Mouse (Mus musculus) liver, embryonic 16.5 days (tissue): ENCODE measurements at regions not wholly inside any gene's neighbourhood (a gene's known extent, or its start where the extent isn't known, plus 50 kb on each side); places are given as distances from the start of the nearest gene placed in this dataset.
A peak's percentile ranks its signal among the peaks of the same experiment; 100 is the strongest.

ENCODE experiments used
- ATAC-seq: fragments of 200-750 bp; cut with Nextera tagmentation; 2 replicates; pipeline ENCODE4 v1.8.0; 2017; ENCODE audit warnings: low read depth, mild to moderate bottlenecking, moderate number of reproducible peaks, moderate library complexity
- H3K27ac ChIP-seq: fragments of 300-500 bp; sonication (generic); 2 replicates; pipeline ENCODE4 v1.5.1; 2014; ENCODE audit warnings: mild to moderate bottlenecking, low read length
- H3K27me3 ChIP-seq: fragments of 300-500 bp; sonication (generic); 2 replicates; pipeline ENCODE4 v1.6.1; 2014; ENCODE audit warnings: low read depth, low read length, mixed read lengths; ENCODE audit not compliant: control insufficient read depth, insufficient read depth
- H3K36me3 ChIP-seq: fragments of 300-500 bp; sonication (generic); 2 replicates; pipeline ENCODE4 v1.6.1; 2014; ENCODE audit warnings: mild to moderate bottlenecking; ENCODE audit not compliant: control insufficient read depth, insufficient read depth
- H3K4me1 ChIP-seq: fragments of 300-500 bp; sonication (generic); 2 replicates; pipeline ENCODE4 v1.6.1; 2014; ENCODE audit warnings: low read depth, low read length, mixed read lengths; ENCODE audit not compliant: control insufficient read depth
- H3K4me2 ChIP-seq: fragments of 300-500 bp; sonication (generic); 2 replicates; pipeline ENCODE4 v1.6.1; 2014; ENCODE audit warnings: low read depth, low read length, mixed read lengths
- H3K4me3 ChIP-seq: fragments of 300-500 bp; sonication (generic); 2 replicates; pipeline ENCODE4 v1.5.1; 2014; ENCODE audit warnings: low read depth, mild to moderate bottlenecking, low read length
- H3K9ac ChIP-seq: fragments of 300-500 bp; sonication (generic); 2 replicates; pipeline ENCODE4 v1.6.1; 2014; ENCODE audit warnings: low read depth, low read length
- H3K9me3 ChIP-seq: fragments of 300-500 bp; sonication (generic); replicated peaks from 2 replicates; pipeline ENCODE4 v1.6.1; 2016; ENCODE audit warnings: low read length; ENCODE audit not compliant: control insufficient read depth
- WGBS: fragments of 180-500 bp; shearing (Covaris S2); extraction: QIAGEN DNeasy Blood & Tissue Kit; methylation state at CpG from one replicate; pipeline ENCODE4 v1.1.7; 2014; ENCODE audit not compliant: insufficient replicate concordance; 5-methylcytosine and 5-hydroxymethylcytosine counted together

- Histone ChIP-seq H3K9me3 (no peaks in the 10 kb centered on the region), H3K4me3 (no peak overlapping the region), H3K36me3 (no peaks in the 10 kb centered on the region), H3K4me1 (no peaks in the 10 kb centered on the region; the same call in 1 of the 2 replicates), H3K9ac (no peak overlapping the region), H3K27ac (no peak overlapping the region; the same call in 1 of the 2 replicates), H3K27me3 (no peaks in the 10 kb centered on the region), H3K4me2 (no peak overlapping the region)
- ATAC-seq: no peak
- 61% methylated on average over 3 of the region's 3 CpGs for WGBS
Measured at GRCm38 (mm10) chr8:115429291-115429883, 278.2 kb downstream of the Maf start.

- no peaks in the 10 kb centered on the region for H3K36me3 ChIP-seq
- no peak overlapping the region for H3K4me3 ChIP-seq
- WGBS: 70% methylated on average over 15 of the region's 15 CpGs
- H3K4me1 ChIP-seq: no peaks in the 10 kb centered on the region; the same call in 1 of the 2 replicates
- H3K4me2 ChIP-seq: no peak overlapping the region
- no peak for ATAC-seq
- H3K9me3 ChIP-seq: no peaks in the 10 kb centered on the region
- no peak overlapping the region for H3K9ac ChIP-seq
- no peak overlapping the region for H3K27ac ChIP-seq
- no peaks in the 10 kb centered on the region for H3K27me3 ChIP-seq
Measured at GRCm38 (mm10) chr8:115428528-115429290, 278.9 kb downstream of the Maf start.

DNA sequence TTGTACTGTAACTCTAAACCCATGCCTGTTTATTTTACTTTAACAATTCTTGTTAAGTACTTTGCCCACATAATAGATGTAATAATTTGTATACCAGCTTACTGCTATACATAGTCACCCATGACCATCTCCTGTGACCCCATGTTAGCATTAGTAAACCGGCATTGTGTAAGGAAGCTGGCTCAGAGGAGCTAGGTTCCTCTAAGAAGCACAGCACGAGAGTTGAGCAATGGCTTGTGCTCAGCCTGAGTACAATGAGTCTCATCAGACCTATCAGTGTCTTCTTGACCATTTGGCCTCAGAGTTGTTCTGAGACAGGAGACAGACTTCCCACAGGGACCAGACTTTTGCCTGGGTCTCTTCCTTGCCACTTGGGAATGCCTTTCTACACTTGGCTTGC is 279.6 kb downstream of the Maf start:
- 40% methylated on average over 2 of the region's 2 CpGs for WGBS

DNA sequence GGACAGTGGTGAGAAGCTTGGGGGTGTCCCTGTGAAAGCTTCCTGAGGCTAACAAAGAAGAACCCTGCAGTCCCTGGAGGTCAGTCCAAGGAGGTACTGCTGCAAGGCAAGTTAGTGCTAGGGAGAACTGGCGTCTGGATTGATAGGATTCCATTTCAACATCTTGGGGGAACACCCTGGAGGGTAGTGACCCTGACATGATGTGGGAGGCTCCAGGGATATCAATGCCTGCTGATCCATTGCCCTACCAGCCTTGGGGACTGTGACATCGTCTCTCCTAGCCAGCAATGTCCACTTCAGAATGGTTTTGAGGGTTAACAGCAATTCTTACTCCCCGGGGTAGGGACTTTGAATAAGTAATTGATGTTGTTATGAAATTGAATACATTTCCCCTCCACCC is 280.1 kb downstream of the Maf start:
- WGBS: 32% methylated on average over 3 of the region's 3 CpGs
- no peak for ATAC-seq

More for the DNA sequence above, 279.6 kb downstream of the Maf start:
- ATAC-seq: peak; percentile 61; the same call in 1 of the 2 replicates
- Histone ChIP-seq H3K4me3 (no peak overlapping the region), H3K9me3 (no peaks in the 10 kb centered on the region), H3K4me1 (no peaks in the 10 kb centered on the region; the same call in 1 of the 2 replicates), H3K36me3 (no peaks in the 10 kb centered on the region), H3K27ac (no peak overlapping the region), H3K4me2 (no peak overlapping the region), H3K9ac (no peak overlapping the region), H3K27me3 (no peaks in the 10 kb centered on the region)

GRCm38 (mm10) chr8:115426543-115426942 is 281.1 kb downstream of the Maf start:
- Histone ChIP-seq H3K4me3 (no peak overlapping the region), H3K27me3 (no peaks in the 10 kb centered on the region), H3K4me1 (no peaks in the 10 kb centered on the region; the same call in 1 of the 2 replicates), H3K9me3 (no peaks in the 10 kb centered on the region), H3K4me2 (no peak overlapping the region), H3K36me3 (no peaks in the 10 kb centered on the region), H3K9ac (no peak overlapping the region), H3K27ac (no peak overlapping the region)
- 57% methylated on average over 3 of the region's 3 CpGs for WGBS
- no peak for ATAC-seq

More for the DNA sequence above, 280.1 kb downstream of the Maf start:
- Histone ChIP-seq H3K4me3 (no peak overlapping the region), H3K9me3 (no peaks in the 10 kb centered on the region), H3K9ac (no peak overlapping the region), H3K4me2 (no peak overlapping the region), H3K27ac (no peak overlapping the region), H3K27me3 (no peaks in the 10 kb centered on the region), H3K36me3 (no peaks in the 10 kb centered on the region), H3K4me1 (no peaks in the 10 kb centered on the region; the same call in 1 of the 2 replicates)

GRCm38 (mm10) chr8:115425360-115425759 is 282.2 kb downstream of the Maf start:
- ATAC-seq: no peak
- Histone ChIP-seq H3K4me2 (no peak overlapping the region), H3K27me3 (no peaks in the 10 kb centered on the region), H3K9me3 (no peaks in the 10 kb centered on the region), H3K4me1 (no peaks in the 10 kb centered on the region; the same call in 1 of the 2 replicates), H3K9ac (no peak overlapping the region), H3K36me3 (no peaks in the 10 kb centered on the region), H3K27ac (no peak overlapping the region), H3K4me3 (no peak overlapping the region)
- WGBS: 47% methylated on average over 2 of the region's 2 CpGs

GRCm38 (mm10) chr8:115423682-115424081 is 283.9 kb downstream of the Maf start:
- no peak overlapping the region for H3K9ac ChIP-seq
- no peak for ATAC-seq
- no peaks in the 10 kb centered on the region for H3K27me3 ChIP-seq
- no peaks in the 10 kb centered on the region for H3K9me3 ChIP-seq
- no peaks in the 10 kb centered on the region for H3K36me3 ChIP-seq
- no peak overlapping the region for H3K4me2 ChIP-seq
- WGBS: 41% methylated on average over 2 of the region's 2 CpGs
- H3K27ac ChIP-seq: no peak overlapping the region
- H3K4me1 ChIP-seq: no peaks in the 10 kb centered on the region; the same call in 1 of the 2 replicates
- H3K4me3 ChIP-seq: no peak overlapping the region

DNA sequence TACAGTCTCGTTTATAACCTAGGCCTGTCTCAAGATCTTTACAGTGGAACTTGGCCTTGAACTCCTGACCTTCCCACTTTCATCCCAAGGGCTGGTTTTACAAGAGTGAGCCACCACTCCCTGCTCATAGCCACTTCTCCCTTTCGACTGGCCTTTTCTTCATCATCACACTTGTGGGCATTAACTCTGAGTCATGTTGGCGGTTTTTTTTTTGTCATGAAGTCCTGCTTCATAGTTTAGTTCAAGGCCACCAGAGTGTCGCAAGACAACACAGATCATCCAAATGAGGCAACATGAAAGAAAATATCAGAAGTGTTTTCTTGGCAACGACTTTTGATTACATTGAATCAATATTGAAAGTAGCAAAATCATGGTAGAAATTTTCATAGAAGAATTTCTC is 284.5 kb downstream of the Maf start:
- WGBS: 55% methylated on average over 5 of the region's 5 CpGs
- Histone ChIP-seq H3K36me3 (no peaks in the 10 kb centered on the region), H3K9me3 (no peaks in the 10 kb centered on the region), H3K27ac (no peak overlapping the region), H3K9ac (no peak overlapping the region), H3K4me1 (no peaks in the 10 kb centered on the region; the same call in 1 of the 2 replicates), H3K4me2 (no peak overlapping the region), H3K27me3 (no peaks in the 10 kb centered on the region), H3K4me3 (no peak overlapping the region)
- no peak for ATAC-seq

GRCm38 (mm10) chr8:115420536-115420935 is 287.1 kb downstream of the Maf start:
- H3K27me3 ChIP-seq: no peaks in the 10 kb centered on the region
- H3K9me3 ChIP-seq: no peaks in the 10 kb centered on the region
- H3K4me3 ChIP-seq: no peak overlapping the region
- no peak overlapping the region for H3K4me2 ChIP-seq
- no peak overlapping the region for H3K27ac ChIP-seq
- no peak overlapping the region for H3K9ac ChIP-seq
- ATAC-seq: no peak
- 36% methylated on average over 3 of the region's 3 CpGs for WGBS
- no peaks in the 10 kb centered on the region for H3K4me1 ChIP-seq
- no peaks in the 10 kb centered on the region for H3K36me3 ChIP-seq
